Mouse (Mus musculus) neural tube, embryonic 14.5 days (tissue): ENCODE measurements around the gene Rtf1. TPM values are rescaled to one million over a fixed set of nuclear protein-coding genes. Genes with fewer than 3 reads are reported as not detected.
"Not testable (repeated sequence)": the region's sequence is repeated elsewhere in the genome, so short reads cannot be mapped to it uniquely, and the experiment has no call there.

Source experiments
- ATAC-seq: fragments of 200-750 bp; cut with Nextera tagmentation; 2 replicates; pipeline ENCODE4 v1.8.0; 2017; ENCODE audit warnings: low read depth, mild to moderate bottlenecking, moderate TSS enrichment, moderate library complexity
- H3K27ac ChIP-seq: fragments of 300-500 bp; sonication (generic); 2 replicates; pipeline ENCODE4 v1.5.1; 2014; ENCODE audit warnings: low read depth, mild to moderate bottlenecking, control low read depth, low read length, moderate library complexity, mixed read lengths
- H3K27me3 ChIP-seq: fragments of 300-500 bp; sonication (generic); 2 replicates; pipeline ENCODE4 v1.6.1; 2014; ENCODE audit warnings: low read length; ENCODE audit not compliant: control insufficient read depth, insufficient read depth
- H3K36me3 ChIP-seq: fragments of 300-500 bp; sonication (generic); 2 replicates; pipeline ENCODE4 v1.6.1; 2014; ENCODE audit warnings: low read length, mixed read lengths; ENCODE audit not compliant: control insufficient read depth, insufficient read depth
- H3K4me1 ChIP-seq: fragments of 300-500 bp; sonication (generic); 2 replicates; pipeline ENCODE4 v1.6.1; 2014; ENCODE audit warnings: low read length; ENCODE audit not compliant: control insufficient read depth, insufficient read depth
- H3K4me2 ChIP-seq: fragments of 300-500 bp; sonication (generic); 2 replicates; pipeline ENCODE4 v1.6.1; 2014; ENCODE audit warnings: mild to moderate bottlenecking, low read depth, low read length, control low read depth
- H3K4me3 ChIP-seq: fragments of 300-500 bp; sonication (generic); 2 replicates; pipeline ENCODE4 v1.5.1; 2014; ENCODE audit warnings: low read depth, low read length, control low read depth, mixed read lengths
- H3K9ac ChIP-seq: fragments of 300-500 bp; sonication (generic); replicated peaks from 2 replicates; pipeline ENCODE4 v1.6.1; 2014; ENCODE audit warnings: low read depth, mild to moderate bottlenecking, control low read depth, low read length, mixed read lengths
- H3K9me3 ChIP-seq: fragments of 300-500 bp; sonication (generic); 2 replicates; pipeline ENCODE4 v1.6.1; 2016; ENCODE audit warnings: low read length; ENCODE audit not compliant: control insufficient read depth
- WGBS: fragments of 180-500 bp; shearing (Covaris S2); extraction: QIAGEN DNeasy Blood & Tissue Kit; methylation state at CpG from one replicate; pipeline ENCODE4 v1.1.7; 2014; 5-methylcytosine and 5-hydroxymethylcytosine counted together
- polyA plus RNA-seq: library from polyadenylated mRNA; unstranded; fragments of >200 nt; fragmentation: Nextera tagmentation; extraction: Ambion mirVana; gene quantifications from 2 replicates; pipeline ENCODE4 v1.2.1, GENCODE M21; 2014

Rtf1 gene
- 41.3 and 48.9 TPM in 2 replicates for polyA plus RNA-seq

DNA sequence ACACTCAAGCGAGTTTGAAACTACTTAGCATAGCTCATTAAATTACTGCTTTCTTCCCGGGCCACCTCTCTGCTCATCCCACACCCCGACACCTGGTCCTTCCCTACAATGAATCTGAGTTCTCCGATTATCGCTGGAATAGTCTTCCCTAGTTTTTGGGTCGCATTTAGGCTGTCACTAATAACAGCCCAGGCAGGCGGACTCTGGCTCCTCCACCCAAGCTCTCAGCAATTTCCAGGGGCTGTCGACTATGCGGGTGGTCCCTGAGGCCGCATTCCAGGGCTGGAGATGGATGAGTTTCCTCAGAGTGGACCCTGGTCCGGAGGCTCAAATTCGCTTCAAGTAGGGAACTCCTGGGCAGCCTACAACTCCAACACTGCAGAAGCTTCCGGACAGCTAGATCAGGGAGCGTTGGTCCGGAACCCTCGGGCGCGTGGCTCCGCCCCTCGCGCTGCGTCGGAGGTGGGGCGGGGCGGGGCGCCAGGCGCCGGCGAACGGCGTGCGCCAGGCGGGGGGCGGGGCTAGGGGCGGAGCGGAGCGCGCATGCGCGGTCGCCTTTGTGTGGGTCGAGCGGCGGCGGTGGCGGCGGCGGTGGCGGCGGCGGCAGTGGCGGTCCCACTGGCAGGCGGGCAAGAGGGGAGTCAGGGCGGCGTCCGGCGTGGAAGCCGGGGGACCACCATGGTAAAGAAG, at the start of gene Rtf1:
TSS of gene Rtf1 (plus strand) at position 544 of the 690 bp plus-strand sequence.
- Histone ChIP-seq H3K36me3 (no peaks in the 10 kb centered on the region), H3K4me1 (peaks cover 11% of the 10 kb centered on the region), H3K9me3 (no peaks in the 10 kb centered on the region), H3K27me3 (no peaks in the 10 kb centered on the region; the same call in 1 of the 2 replicates), H3K9ac (peak within 1 kb of the TSS; percentile 95), H3K4me3 (peak within 1 kb of the TSS; percentile 99), H3K4me2 (peak within 1 kb of the TSS; percentile 94), H3K27ac (peak within 1 kb of the TSS; percentile 77)
- WGBS, result 0% methylated on average over 41 of the region's 58 CpGs
- peak; percentile 97 for ATAC-seq

DNA sequence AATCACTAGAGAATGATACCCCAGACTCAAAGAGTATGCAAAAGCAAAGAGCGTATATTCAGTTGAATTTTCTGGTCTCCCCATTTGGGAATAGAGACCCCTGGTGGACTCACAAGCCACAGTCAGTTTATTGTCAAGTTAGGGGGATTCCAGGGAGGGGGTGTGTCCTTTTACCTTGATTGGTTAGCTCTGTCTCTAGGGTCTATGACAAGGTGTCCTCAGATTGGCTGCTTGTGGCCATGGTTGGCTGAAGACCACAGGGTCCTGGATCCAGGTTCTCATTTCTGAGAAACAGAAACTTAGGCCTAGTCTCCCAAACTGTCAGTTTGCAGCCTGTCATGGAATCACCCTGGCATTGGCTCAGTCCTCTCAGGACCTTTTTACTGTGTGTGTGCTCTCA, 38.1 kb upstream of the Rtf1 start:
- 81% methylated on average over 1 of the region's 1 CpGs for WGBS
- no peak overlapping the region for H3K9ac ChIP-seq
- H3K36me3 ChIP-seq, result no peaks in the 10 kb centered on the region

DNA sequence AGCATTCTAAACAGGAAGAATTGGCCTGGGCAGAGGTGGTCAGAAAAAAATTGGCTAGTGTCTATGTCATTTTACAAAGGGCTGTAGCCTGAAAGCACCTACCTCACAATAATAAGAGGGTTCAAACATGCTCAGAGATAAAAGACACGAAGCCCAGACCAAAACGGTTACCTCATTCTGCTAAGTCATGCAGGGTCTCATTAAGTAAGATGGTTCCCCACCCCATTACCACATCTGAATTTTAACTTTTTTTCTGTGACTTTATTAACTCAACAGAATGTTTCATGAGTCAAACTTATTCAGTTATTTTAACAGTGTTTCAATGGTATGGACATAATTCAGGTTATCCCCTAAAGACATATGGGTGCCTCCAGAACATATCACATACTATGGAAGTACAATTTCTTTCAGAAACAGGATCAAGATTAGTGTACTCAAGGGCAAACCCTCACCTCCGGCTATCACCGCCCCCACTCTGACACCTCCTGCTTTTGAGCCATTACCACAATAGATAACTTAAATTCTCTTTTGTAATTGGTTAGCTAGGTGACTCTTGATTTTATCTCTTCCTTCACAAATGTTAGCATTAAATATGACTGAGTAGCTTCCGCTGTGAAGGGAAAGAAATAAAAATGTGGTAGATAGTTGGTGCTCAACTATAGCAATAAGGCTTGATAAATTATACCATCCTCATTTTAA, 33.5 kb upstream of the Rtf1 start:
- H3K4me1 ChIP-seq, result no peaks in the 10 kb centered on the region
- no peak overlapping the region for H3K9ac ChIP-seq
- H3K4me2 ChIP-seq, result no peak overlapping the region
- WGBS, result 98% methylated on average over 5 of the region's 5 CpGs
- no peaks in the 10 kb centered on the region for H3K9me3 ChIP-seq
- H3K27ac ChIP-seq, result no peak overlapping the region
- no peak overlapping the region for H3K4me3 ChIP-seq
- H3K36me3 ChIP-seq, result peaks cover 4% of the 10 kb centered on the region; the same call in 1 of the 2 replicates
- ATAC-seq, result no peak
- no peaks in the 10 kb centered on the region for H3K27me3 ChIP-seq

More for the DNA sequence above, 38.1 kb upstream of the Rtf1 start:
- Histone ChIP-seq H3K9me3 (no peaks in the 10 kb centered on the region), H3K4me3 (no peak overlapping the region), H3K4me1 (no peaks in the 10 kb centered on the region), H3K27ac (no peak overlapping the region), H3K27me3 (no peaks in the 10 kb centered on the region), H3K4me2 (no peak overlapping the region)
- ATAC-seq, result no peak

DNA sequence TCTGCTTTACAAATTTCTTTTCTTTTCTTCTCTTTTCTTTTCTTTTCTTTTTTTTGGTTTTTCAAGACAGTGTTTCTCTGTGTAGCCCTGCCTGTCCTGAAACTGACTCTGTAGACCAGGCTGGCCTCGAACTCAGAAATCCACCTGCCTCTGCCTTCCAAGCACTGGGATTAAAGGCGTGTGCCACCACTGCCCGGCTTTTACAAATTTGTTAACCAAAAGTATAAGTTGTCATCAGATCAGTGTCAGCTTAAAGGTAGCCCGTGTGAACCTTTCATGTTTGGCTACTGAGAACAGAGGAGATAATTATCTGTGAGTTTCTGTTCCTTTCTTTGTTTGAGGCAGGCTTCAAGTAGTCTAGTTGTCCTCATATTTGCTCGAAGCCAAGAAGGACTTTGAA, 30.6 kb upstream of the Rtf1 start:
- H3K4me1 ChIP-seq, result no peaks in the 10 kb centered on the region
- H3K9me3 ChIP-seq, result no peaks in the 10 kb centered on the region
- ATAC-seq, result no peak
- no peak overlapping the region for H3K27ac ChIP-seq
- H3K9ac ChIP-seq, result no peak overlapping the region
- WGBS, result 94% methylated on average over 5 of the region's 5 CpGs
- H3K4me3 ChIP-seq, result no peak overlapping the region
- H3K36me3 ChIP-seq, result peaks cover 8% of the 10 kb centered on the region; the same call in 1 of the 2 replicates
- no peak overlapping the region for H3K4me2 ChIP-seq
- H3K27me3 ChIP-seq, result no peaks in the 10 kb centered on the region

DNA sequence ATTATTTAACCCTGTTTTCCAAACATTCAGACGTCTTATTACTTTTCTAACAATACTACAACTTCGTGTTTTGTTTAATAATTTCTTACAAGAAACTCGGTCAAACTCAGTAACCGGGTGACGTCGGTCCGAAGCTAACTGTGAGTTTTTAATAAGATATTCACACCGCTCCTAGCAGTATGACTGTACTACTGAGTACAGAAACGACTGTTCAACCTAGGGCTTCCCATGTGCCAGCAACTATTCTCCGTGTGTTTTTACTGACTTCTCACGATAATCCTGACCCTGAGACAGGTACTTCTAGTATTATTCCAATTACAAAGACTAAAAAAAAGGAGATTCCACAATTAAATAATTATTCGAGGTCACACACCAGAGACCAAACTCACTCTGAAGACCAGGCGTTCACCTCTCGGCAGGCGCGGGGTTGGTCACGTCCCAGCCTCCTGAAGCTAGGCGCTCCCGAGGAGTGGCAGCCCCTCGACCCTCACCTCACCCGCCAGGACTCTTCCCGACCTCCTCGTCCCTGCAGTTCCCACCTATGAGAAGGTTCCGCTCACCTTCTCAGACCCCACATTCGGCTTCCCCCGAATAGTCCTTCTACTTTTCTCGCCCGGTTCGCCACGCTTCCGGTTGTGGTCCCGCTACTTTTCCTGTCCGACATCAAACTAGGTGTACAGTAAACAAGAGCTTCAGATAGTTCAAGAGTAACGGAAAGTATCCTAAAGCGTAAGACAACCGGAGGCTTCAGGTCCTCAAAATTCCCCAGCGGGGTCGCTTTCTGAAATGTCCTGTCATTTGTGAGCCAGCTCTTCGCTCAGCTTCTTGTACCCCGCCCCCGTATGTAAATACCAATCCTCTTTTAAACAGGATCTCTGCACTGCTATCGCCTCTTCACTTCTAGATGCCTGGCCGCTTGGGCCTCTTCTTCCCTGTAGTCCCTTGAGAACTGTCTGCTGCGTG, 12.4 kb upstream of the Rtf1 start, which contains the start of gene Ndufaf1:
TSS of gene Ndufaf1 (minus strand) at position 608 of the 963 bp plus-strand sequence.
- Histone ChIP-seq H3K27ac (no peak within 1 kb of the TSS), H3K9me3 (no peaks in the 10 kb centered on the region), H3K4me2 (peak within 1 kb of the TSS; percentile 88), H3K36me3 (0 out of 2 replicates have a peak, but pooled peaks cover 3% of the 10 kb centered on the region), H3K27me3 (no peaks in the 10 kb centered on the region), H3K9ac (peak within 1 kb of the TSS; percentile 70), H3K4me1 (peaks cover 4% of the 10 kb centered on the region; the same call in 1 of the 2 replicates), H3K4me3 (peak within 1 kb of the TSS; percentile 67)
- ATAC-seq, result peak; percentile 85
- WGBS, result 2% methylated on average over 44 of the region's 44 CpGs

DNA sequence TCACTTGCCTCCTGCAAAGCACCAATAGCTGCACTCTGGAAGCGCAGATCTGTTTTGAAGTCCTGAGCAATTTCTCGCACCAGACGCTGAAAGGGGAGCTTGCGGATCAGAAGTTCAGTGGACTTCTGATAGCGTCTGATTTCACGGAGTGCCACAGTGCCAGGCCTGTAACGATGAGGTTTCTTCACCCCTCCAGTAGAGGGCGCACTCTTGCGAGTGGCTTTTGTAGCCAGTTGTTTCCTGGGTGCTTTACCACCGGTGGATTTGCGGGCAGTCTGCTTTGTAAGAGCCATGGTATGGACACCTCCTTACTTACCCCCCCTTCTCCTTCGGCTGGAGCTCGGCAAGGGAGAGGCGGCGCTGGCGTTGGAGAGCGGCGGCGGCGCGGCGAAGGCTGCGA, 9.1 kb upstream of the Rtf1 start:
- not testable (repeated sequence) for H3K27me3 ChIP-seq, H3K4me2 ChIP-seq, H3K27ac ChIP-seq, H3K36me3 ChIP-seq, H3K9ac ChIP-seq, ATAC-seq, H3K9me3 ChIP-seq, H3K4me3 ChIP-seq, H3K4me1 ChIP-seq
- 77% methylated on average over 19 of the region's 23 CpGs for whole genome bisulfite sequencing

DNA sequence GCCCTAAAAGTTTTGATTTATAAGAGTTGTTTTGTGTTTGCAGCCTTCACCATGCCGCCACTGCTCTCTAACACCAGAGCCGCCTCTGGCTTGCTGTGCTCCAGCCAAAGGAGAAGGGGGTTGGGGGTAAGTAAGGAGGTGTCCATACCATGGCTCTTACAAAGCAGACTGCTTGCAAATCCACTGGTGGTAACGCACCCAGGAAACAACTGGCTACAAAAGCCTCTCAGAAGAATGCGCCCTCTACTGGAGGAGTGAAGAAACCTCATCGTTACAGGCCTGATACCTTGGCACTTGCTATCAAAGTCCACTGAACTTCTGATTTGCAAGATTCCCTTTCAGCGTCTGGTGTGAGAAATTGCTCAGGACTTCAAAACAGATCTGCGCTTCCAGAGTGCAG, 5.9 kb upstream of the Rtf1 start:
- H3K9ac ChIP-seq, result no peak overlapping the region
- no peaks in the 10 kb centered on the region for H3K27me3 ChIP-seq
- H3K36me3 ChIP-seq, result no peaks in the 10 kb centered on the region
- H3K4me2 ChIP-seq, result no peak overlapping the region
- no peak for ATAC-seq
- WGBS, result 16% methylated on average over 7 of the region's 7 CpGs
- H3K4me3 ChIP-seq, result no peak overlapping the region
- H3K4me1 ChIP-seq, result no peaks in the 10 kb centered on the region
- H3K27ac ChIP-seq, result no peak overlapping the region
- H3K9me3 ChIP-seq, result no peaks in the 10 kb centered on the region

DNA sequence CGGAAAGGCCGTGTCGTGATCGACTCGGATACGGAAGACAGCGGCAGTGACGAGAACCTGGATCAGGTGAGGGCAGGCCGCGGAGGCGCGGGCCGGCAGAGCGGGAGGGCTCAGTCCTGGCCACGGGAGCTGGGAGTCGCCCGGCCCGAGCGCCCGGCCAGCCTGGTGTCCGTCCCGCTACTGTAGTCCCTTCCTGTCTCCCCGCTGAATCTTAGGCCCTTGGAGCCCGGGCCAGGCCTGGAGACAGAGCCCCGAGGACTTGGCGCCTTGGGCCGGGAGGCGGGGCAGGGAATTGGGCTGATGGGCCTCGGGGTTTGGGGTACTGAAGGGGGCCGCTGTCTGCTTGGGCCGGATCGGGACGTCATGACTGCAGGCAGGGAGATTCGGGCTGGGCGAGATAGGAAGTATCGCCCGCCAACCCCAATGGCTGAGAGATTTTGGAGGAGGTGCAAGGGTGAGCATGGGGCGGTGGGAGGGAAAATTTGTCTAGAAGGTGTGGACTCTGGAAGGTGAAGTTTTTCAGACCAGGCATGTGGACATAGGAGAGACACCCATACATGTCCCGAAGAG, 432 bp downstream of the Rtf1 start:
- Histone ChIP-seq H3K27ac (peak overlapping the region; percentile 62), H3K27me3 (no peaks in the 10 kb centered on the region; the same call in 1 of the 2 replicates), H3K4me2 (peak overlapping the region; percentile 94), H3K4me1 (peaks cover 11% of the 10 kb centered on the region), H3K9ac (peak overlapping the region; percentile 95), H3K4me3 (peak overlapping the region; percentile 99), H3K9me3 (no peaks in the 10 kb centered on the region), H3K36me3 (no peaks in the 10 kb centered on the region)
- WGBS, result under 1% methylated on average over 39 of the region's 39 CpGs
- ATAC-seq, result peak; percentile 92
